In the genomic region with DNA sequence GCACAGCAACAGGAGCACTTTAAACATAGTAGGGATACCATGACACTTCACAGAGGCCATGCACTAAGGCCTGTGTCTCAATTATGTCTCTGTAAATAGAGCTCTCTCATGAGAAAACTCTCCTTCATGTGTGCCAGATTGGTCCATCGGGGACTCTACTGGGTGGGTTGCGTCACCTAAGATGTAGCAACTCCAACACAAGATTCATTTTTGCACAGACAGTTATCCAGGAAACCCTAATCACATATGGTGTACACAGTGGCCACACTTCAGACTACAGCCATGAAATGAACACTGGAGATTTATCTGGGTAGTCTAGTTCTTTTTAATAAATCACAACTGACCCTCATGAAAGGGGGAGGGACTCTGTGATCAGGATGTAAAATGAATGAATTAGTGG, we compare ENCODE assay signal across 43 mouse cellular contexts. TPM values are rescaled to one million over a fixed set of nuclear protein-coding genes. Genes with fewer than 3 reads are reported as not detected.
"Had no signal": no experiment of that assay in that cellular context is flagged by ENCODE, and none has a peak within 500 bp of the region (broad histone marks: within the 10 kb centered on the region; RNA-seq: fewer than 3 reads in every experiment).

No protein-coding gene starts in this region.

- H3K27me3 ChIP-seq: heart, embryonic 15.5 days; hindbrain, embryonic 13.5 days; hindbrain, embryonic 15.5 days; kidney, embryonic 15.5 days; limb, embryonic 12.5 days had no signal

- H3K4me3 ChIP-seq: heart, adult 2 months; heart, embryonic 13.5 days; heart, embryonic 15.5 days; hindbrain, embryonic 13.5 days; hindbrain, embryonic 15.5 days; kidney, embryonic 15.5 days; limb, embryonic 10.5 days; limb, embryonic 12.5 days; liver, embryonic 12.5 days had no signal

- H3K9me3 ChIP-seq: heart, embryonic 13.5 days; heart, embryonic 15.5 days; hindbrain, embryonic 13.5 days; hindbrain, embryonic 15.5 days; kidney, embryonic 15.5 days; limb, embryonic 10.5 days; limb, embryonic 12.5 days; liver, embryonic 12.5 days had no signal

- H3K4me2 ChIP-seq: heart, embryonic 11.5 days; heart, embryonic 13.5 days; heart, embryonic 15.5 days; hindbrain, embryonic 13.5 days; hindbrain, embryonic 15.5 days; kidney, embryonic 15.5 days; limb, embryonic 12.5 days; liver, embryonic 12.5 days had no signal

- H3K27ac ChIP-seq: heart, adult 2 months; heart, embryonic 13.5 days; heart, embryonic 15.5 days; hindbrain, embryonic 13.5 days; hindbrain, embryonic 15.5 days; hindbrain, postnatal 0 days; kidney, embryonic 15.5 days; kidney, postnatal 0 days; limb, embryonic 10.5 days; limb, embryonic 12.5 days; liver, embryonic 12.5 days; liver, embryonic 14.5 days had no signal

- DNase-seq: gastrocnemius, postnatal 10 days; gastrocnemius, postnatal 25 days; heart, adult 11 months; heart, adult 2 months; heart, postnatal 14 days; heart, postnatal 36 days; kidney, adult 11 months; kidney, adult 2 months; kidney, adult 9 months; kidney, postnatal 14 days; kidney, postnatal 36 days; layer of hippocampus, adult 9-11 months; layer of hippocampus, postnatal 36 days; liver had no signal

- H3K4me1 ChIP-seq: heart, embryonic 13.5 days; heart, embryonic 15.5 days; hindbrain, embryonic 13.5 days; hindbrain, embryonic 15.5 days; kidney, embryonic 15.5 days; limb, embryonic 10.5 days; limb, embryonic 12.5 days; liver, embryonic 12.5 days had no signal

- H3K36me3 ChIP-seq: heart, embryonic 13.5 days; heart, embryonic 15.5 days; hindbrain, embryonic 13.5 days; hindbrain, embryonic 15.5 days; kidney, embryonic 15.5 days; limb, embryonic 10.5 days; limb, embryonic 12.5 days; liver, embryonic 12.5 days had no signal

- ATAC-seq: hindbrain, postnatal 0 days; intestine, embryonic 16.5 days; liver, embryonic 12.5 days had no signal

- H3K9ac ChIP-seq: heart, embryonic 13.5 days; heart, embryonic 15.5 days; hindbrain, embryonic 13.5 days; hindbrain, embryonic 15.5 days; kidney, embryonic 15.5 days; limb, embryonic 12.5 days; liver, embryonic 12.5 days; liver, embryonic 14.5 days had no signal

RNA-seq across cellular contexts. Expression of gene Mgat4d, which starts 3.0 kb away (rescaled TPM):
- total RNA-seq: gastrocnemius, adult 18-20 months; gastrocnemius, postnatal 10 days; gastrocnemius, postnatal 25 days; gastrocnemius, postnatal 4 days; heart, adult 2 months; heart, postnatal 14 days; heart, postnatal 36 days; hematopoietic stem cell, adult 5-6 weeks; hindbrain, postnatal 0 days; layer of hippocampus, adult 18-20 months; layer of hippocampus, adult 8-10 months; layer of hippocampus, postnatal 14 days; layer of hippocampus, postnatal 36 days; left cerebral cortex, adult 18-20 months; left cerebral cortex, adult 8-10 months; left cerebral cortex, postnatal 10 days; left cerebral cortex, postnatal 25 days had no signal
- polyA plus RNA-seq: heart, adult 2 months; heart, embryonic 11.5 days; heart, embryonic 13.5 days; heart, embryonic 15.5 days; heart, postnatal 0 days; hindbrain, embryonic 11.5 days; hindbrain, embryonic 13.5 days; hindbrain, embryonic 15.5 days; hindbrain, postnatal 0 days; intestine, embryonic 14.5 days; intestine, embryonic 16.5 days; kidney, adult 2 months; kidney, embryonic 15.5 days; kidney, postnatal 0 days; large intestine, adult 2 months; limb, embryonic 10.5 days; limb, embryonic 12.5 days; limb, embryonic 14.5 days; liver, embryonic 12.5 days; liver, embryonic 14.5 days; liver, embryonic 16.5 days had no signal

RNA-seq across cellular contexts. Expression of gene Clgn, which starts 38.4 kb away (rescaled TPM):
- total RNA-seq: gastrocnemius, adult 18-20 months; gastrocnemius, postnatal 25 days; heart, adult 2 months; heart, postnatal 14 days; heart, postnatal 36 days; hematopoietic stem cell, adult 5-6 weeks had no signal
- polyA plus RNA-seq: heart, postnatal 0 days had no signal
